9 mouse cellular contexts compared by ENCODE assay signal in genomic region chr5:41762947-41763730, GRCm38 (mm10). TPM values are rescaled to one million over a fixed set of nuclear protein-coding genes. Genes with fewer than 3 reads are reported as not detected.
DNase-seq lines count a peak whose midpoint lies in the region; ATAC-seq and TF ChIP-seq lines count a peak whose summit lies in the region.
"Had no signal": no experiment of that assay in that cellular context is flagged by ENCODE, and none has a peak within 500 bp of the region (broad histone marks: within the 10 kb centered on the region; RNA-seq: fewer than 3 reads in every experiment).

No protein-coding gene starts in this region.

- no peaks in the 10 kb centered on the region for H3K36me3 ChIP-seq in kidney, embryonic 15.5 days
- H3K36me3 ChIP-seq in forebrain, embryonic 16.5 days (ENCODE audit: control insufficient read depth, insufficient read depth): no peaks in the 10 kb centered on the region
- no peaks in the 10 kb centered on the region for H3K36me3 ChIP-seq in midbrain, embryonic 15.5 days (replicated peaks)

- H3K9me3 ChIP-seq in kidney, embryonic 15.5 days (replicated peaks): no peaks in the 10 kb centered on the region
- no peaks in the 10 kb centered on the region for H3K9me3 ChIP-seq in forebrain, embryonic 16.5 days (ENCODE audit: control insufficient read depth, low read length)
- H3K9me3 ChIP-seq in midbrain, embryonic 15.5 days: no peaks in the 10 kb centered on the region

- TF ChIP-seq POLR2A in brain, embryonic 14.5 days (IDR thresholded peaks at IDR 0.05; ENCODE audit: borderline replicate concordance, extremely low read depth, insufficient read depth, insufficient read length, poor library complexity, severe bottlenecking): no peak

- peak overlapping the region; percentile 38 for H3K4me3 ChIP-seq in kidney, embryonic 15.5 days (replicated peaks)
- H3K4me3 ChIP-seq in forebrain, embryonic 16.5 days (replicated peaks; ENCODE audit: low read length): peak overlapping the region; percentile 31
- peak overlapping the region; percentile 32 for H3K4me3 ChIP-seq in midbrain, embryonic 15.5 days

- no peak overlapping the region for H3K9ac ChIP-seq in kidney, embryonic 15.5 days
- H3K9ac ChIP-seq in forebrain, embryonic 16.5 days (replicated peaks; ENCODE audit: low read depth, low read length): no peak overlapping the region
- no peak overlapping the region for H3K9ac ChIP-seq in midbrain, embryonic 15.5 days

- peak overlapping the region; percentile 57 for H3K4me2 ChIP-seq in kidney, embryonic 15.5 days
- peak overlapping the region; percentile 52 for H3K4me2 ChIP-seq in forebrain, embryonic 16.5 days (ENCODE audit: low read length)
- H3K4me2 ChIP-seq in midbrain, embryonic 15.5 days: peak overlapping the region; percentile 56

- no peak for DNase-seq in kidney, adult 11 months
- peak; percentile 28 for DNase-seq in brain, embryonic 14.5 days (ENCODE audit: low read depth)
- DNase-seq in thymus, postnatal 14 days: no peak
- no peak for DNase-seq in thymus, adult 18-20 months

- H3K4me1 ChIP-seq in kidney, embryonic 15.5 days: peaks cover 42% of the 10 kb centered on the region
- H3K4me1 ChIP-seq in forebrain, embryonic 16.5 days (replicated peaks; ENCODE audit: control insufficient read depth, insufficient read depth, low read length): peaks cover 30% of the 10 kb centered on the region
- H3K4me1 ChIP-seq in midbrain, embryonic 15.5 days: peaks cover 39% of the 10 kb centered on the region

- ATAC-seq in kidney, embryonic 15.5 days (replicated peaks; ENCODE audit: low FRiP score): peak; percentile 47
- ATAC-seq in forebrain, embryonic 16.5 days: 0 out of 2 replicates have a peak, but pooled peaks have one; percentile 19
- ATAC-seq in midbrain, embryonic 15.5 days (replicated peaks): peak; percentile 26
- ATAC-seq in erythroid progenitor cell, adult 5-6 weeks (replicated peaks; ENCODE audit: low FRiP score, poor library complexity, severe bottlenecking): no peak

- peaks cover 96% of the 10 kb centered on the region for H3K27me3 ChIP-seq in kidney, embryonic 15.5 days
- H3K27me3 ChIP-seq in forebrain, embryonic 16.5 days (replicated peaks; ENCODE audit: control insufficient read depth, insufficient read depth, low read length): peaks cover 90% of the 10 kb centered on the region
- H3K27me3 ChIP-seq in midbrain, embryonic 15.5 days (replicated peaks): peaks cover 90% of the 10 kb centered on the region

- no peak for TF ChIP-seq CTCF in brain, embryonic 14.5 days (IDR thresholded peaks at IDR 0.05; ENCODE audit: borderline replicate concordance, extremely low read depth, insufficient read depth, insufficient read length)

- 2% methylated on average over 41 of the region's 41 CpGs for WGBS in kidney, embryonic 15.5 days
- whole genome bisulfite sequencing in forebrain, embryonic 16.5 days: under 1% methylated on average over 39 of the region's 41 CpGs
- WGBS in midbrain, embryonic 15.5 days: under 1% methylated on average over 41 of the region's 41 CpGs

- no peak overlapping the region for H3K27ac ChIP-seq in kidney, embryonic 15.5 days
- H3K27ac ChIP-seq in forebrain, embryonic 16.5 days (ENCODE audit: low read length): no peak overlapping the region
- no peak overlapping the region for H3K27ac ChIP-seq in midbrain, embryonic 15.5 days

RNA-seq across cellular contexts. Expression of gene Nkx3-2, which starts 1.2 kb away (rescaled TPM):
- polyA plus RNA-seq in kidney, embryonic 15.5 days (2015; fragmentation: Nextera tagmentation; extraction: Ambion mirVana): not detected in 2 replicates
- not detected in 2 replicates for polyA plus RNA-seq in brain, embryonic 14.5 days (2012; rRNA removed)
- not detected in 2 replicates for polyA plus RNA-seq in forebrain, embryonic 16.5 days (2015; fragmentation: Nextera tagmentation; extraction: Ambion mirVana)
- polyA plus RNA-seq in midbrain, embryonic 15.5 days (2015; fragmentation: Nextera tagmentation; extraction: Ambion mirVana): not detected in 2 replicates
- total RNA-seq in erythroid progenitor cell, adult 5-6 weeks (2015; ENCODE audit: low replicate concordance): not detected in 2 replicates
- not detected in 2 replicates for total RNA-seq in erythroid progenitor cell, adult 5-6 weeks (2017; ENCODE audit: low replicate concordance)
- polyA plus RNA-seq: testis, adult 2 months had no signal

RNA-seq across cellular contexts. Expression of gene Rab28, which starts 55.2 kb away (rescaled TPM):
- 56.6 and 58.3 TPM in 2 replicates for polyA plus RNA-seq in kidney, embryonic 15.5 days (2015; fragmentation: Nextera tagmentation; extraction: Ambion mirVana)
- polyA plus RNA-seq in brain, embryonic 14.5 days (2012; rRNA removed): 52.2 and 65.7 TPM in 2 replicates
- polyA plus RNA-seq in forebrain, embryonic 16.5 days (2015; fragmentation: Nextera tagmentation; extraction: Ambion mirVana): 68.8 and 77.2 TPM in 2 replicates
- 64.4 and 66.4 TPM in 2 replicates for polyA plus RNA-seq in midbrain, embryonic 15.5 days (2015; fragmentation: Nextera tagmentation; extraction: Ambion mirVana)
- total RNA-seq in erythroid progenitor cell, adult 5-6 weeks (2015; ENCODE audit: low replicate concordance): 15.1 and 18.7 TPM in 2 replicates
- 22.8 and 26.1 TPM in 2 replicates for total RNA-seq in erythroid progenitor cell, adult 5-6 weeks (2017; ENCODE audit: low replicate concordance)
